ENCODE assay signal across 9 mouse cellular contexts in genomic region chr8:28579250-28579651, GRCm38 (mm10).
DNase-seq lines count a peak whose midpoint lies in the region; ATAC-seq lines count a peak whose summit lies in the region.
"Had no signal": no experiment of that assay in that cellular context is flagged by ENCODE, and none has a peak within 500 bp of the region (broad histone marks: within the 10 kb centered on the region; RNA-seq: fewer than 3 reads in every experiment).

No protein-coding gene starts in this region.

- no peak for DNase-seq in frontal cortex, postnatal 10 days (ENCODE audit: low spot score in 2 of 2)
- DNase-seq in layer of hippocampus, adult 18-20 months (ENCODE audit: low spot score in 2 of 2) = peak; percentile 9 to 48
- no peak for DNase-seq in layer of hippocampus, postnatal 25 days (ENCODE audit: extremely low spot score in 1 of 2, low spot score in 1 of 2)
- peak; percentile 87 for DNase-seq in brain, adult 2 months (ENCODE audit: low read depth, low spot score)
- peak; percentile 52 to 63 for DNase-seq in left cerebral cortex, postnatal 14 days (ENCODE audit: low spot score in 2 of 2)
- no peak for DNase-seq in cerebellum, adult 8-10 months

- intact Hi-C loops in left cerebral cortex, postnatal 14 days (cut with DNase I) = no loop called here

- ATAC-seq in frontal cortex, adult (ENCODE audit: low TSS enrichment) = peak; percentile 97
- no peak for ATAC-seq in granulocyte monocyte progenitor cell, adult 5-6 weeks (replicated peaks; ENCODE audit: poor library complexity, severe bottlenecking)
- ATAC-seq: inflammation-experienced regulatory T-cells, adult 6 months had no signal

Comparison
In these comparisons a context has a peak if more than half of its experiments do, and no peak if none do; other contexts are left out.
1. DNase-seq: peak in layer of hippocampus, adult 18-20 months (2 of 2), brain, adult 2 months (single experiment) and left cerebral cortex, postnatal 14 days (2 of 2); none in frontal cortex, postnatal 10 days (0 of 2), layer of hippocampus, postnatal 25 days (0 of 2) and cerebellum, adult 8-10 months (single experiment).